12 mouse cellular contexts compared by ENCODE assay signal in genomic region chr5:146736348-146736747, GRCm38 (mm10).
"Had no signal": no experiment of that assay in that cellular context is flagged by ENCODE, and none has a peak within 500 bp of the region (broad histone marks: within the 10 kb centered on the region; RNA-seq: fewer than 3 reads in every experiment).

No protein-coding gene starts in this region.

- DNase-seq: lung, adult 2 months; lung, postnatal 14 days; lung, postnatal 36 days; right cerebral cortex, postnatal 14 days; thymus, adult 18-20 months; thymus, postnatal 14 days; thymus, postnatal 36 days had no signal

- H3K4me1 ChIP-seq: midbrain, embryonic 13.5 days; midbrain, embryonic 15.5 days; neural tube, embryonic 12.5 days had no signal

- H3K9me3 ChIP-seq: lung, embryonic 15.5 days; megakaryocyte, embryonic 14.5 days; midbrain, embryonic 13.5 days; midbrain, embryonic 15.5 days; neural tube, embryonic 12.5 days had no signal

- H3K4me3 ChIP-seq: lung, embryonic 15.5 days; megakaryocyte, embryonic 14.5 days; midbrain, embryonic 13.5 days; midbrain, embryonic 15.5 days; neural tube, embryonic 12.5 days had no signal

- H3K27me3 ChIP-seq: lung, embryonic 15.5 days; megakaryocyte, embryonic 14.5 days; midbrain, embryonic 13.5 days; midbrain, embryonic 15.5 days; neural tube, embryonic 12.5 days had no signal
